Mouse (Mus musculus): Measurements from ENCODE around the gene Scnn1a.

Gene Scnn1a

DNA sequence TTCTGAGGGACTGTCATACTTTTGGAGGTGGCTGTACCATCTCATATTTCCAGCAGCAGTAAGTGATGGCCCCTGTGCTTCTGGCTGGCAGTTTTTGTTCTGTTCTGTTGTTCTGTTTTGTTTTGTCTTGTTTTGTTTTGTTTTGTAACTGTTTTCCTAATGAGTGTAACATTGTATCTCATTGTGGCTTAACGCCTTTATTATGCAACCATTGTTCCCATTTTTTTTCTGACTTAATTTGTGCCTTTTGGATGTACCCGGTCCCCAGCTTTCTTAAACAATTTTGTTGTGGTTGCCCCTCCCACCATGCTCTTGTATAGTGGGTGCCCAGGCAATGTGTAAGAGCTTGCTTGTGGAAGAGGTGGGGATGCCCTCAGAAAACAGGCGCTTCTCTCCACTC, 21.7 kb downstream of the Scnn1a start:
- DNase-seq (ENCODE audit: low spot score in 2 of 2): no peak

DNA sequence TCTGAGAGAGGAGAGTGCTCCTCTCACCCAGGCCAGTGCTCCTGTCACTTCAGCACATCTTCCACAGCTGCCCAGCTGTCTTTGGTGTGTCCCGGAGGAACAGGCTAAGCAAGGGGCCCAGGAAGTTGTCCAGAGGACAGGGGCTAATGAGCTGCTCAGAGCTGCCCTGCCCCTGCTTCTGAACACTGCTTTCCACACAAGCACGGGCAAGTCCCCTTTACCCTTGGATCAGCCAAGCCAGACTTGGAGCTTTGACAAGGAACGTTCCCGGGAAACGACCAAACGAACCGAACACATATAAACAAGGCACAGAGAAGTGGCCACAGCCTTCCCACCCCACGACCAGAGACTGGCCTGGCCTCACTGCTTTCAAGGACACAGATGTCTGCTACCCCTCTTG, 23.6 kb downstream of the Scnn1a start:
- DNase-seq (ENCODE audit: low spot score in 2 of 2): no peak

DNA sequence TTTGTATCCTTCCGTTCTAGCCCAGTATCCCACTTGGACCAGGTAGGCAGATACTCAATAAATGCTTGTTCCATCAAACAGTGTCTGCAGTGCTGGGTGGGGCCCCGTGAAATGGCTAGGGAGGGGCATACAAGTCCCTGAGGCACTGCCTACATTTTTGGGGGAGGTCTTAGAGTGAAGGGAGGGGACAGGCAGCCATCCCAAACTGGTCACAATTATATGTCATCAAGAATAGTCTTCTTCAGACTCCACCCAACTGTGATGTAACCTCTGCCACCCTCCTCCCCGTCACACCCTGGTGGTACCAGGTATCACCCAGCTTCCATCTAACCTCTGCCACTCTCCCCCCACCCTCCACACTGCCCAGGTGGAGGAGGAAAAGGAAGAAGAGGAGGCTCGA, 24.4 kb downstream of the Scnn1a start:
- DNase-seq (ENCODE audit: low spot score in 2 of 2): no peak

DNA sequence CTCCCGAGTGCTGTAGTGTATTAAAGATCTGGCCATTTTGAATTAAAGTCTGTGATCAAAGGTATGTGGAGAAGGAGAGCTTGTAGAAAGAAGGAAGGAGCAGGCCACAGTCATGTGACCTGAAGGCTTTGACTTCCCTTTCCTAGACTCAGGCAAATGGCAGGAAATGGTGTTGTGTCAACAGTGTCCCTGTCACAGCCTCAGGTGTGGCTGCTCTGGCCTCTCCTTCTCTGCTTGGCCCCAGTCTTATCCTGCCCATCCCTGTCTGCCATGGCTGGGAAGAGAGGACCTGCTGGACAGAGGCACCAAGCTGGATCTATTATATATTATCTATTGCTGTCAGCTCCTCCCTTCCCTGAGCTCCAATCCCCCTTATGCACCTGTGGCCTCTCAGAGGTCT, 25.2 kb downstream of the Scnn1a start:
- DNase-seq (ENCODE audit: low spot score in 2 of 2): no peak

DNA sequence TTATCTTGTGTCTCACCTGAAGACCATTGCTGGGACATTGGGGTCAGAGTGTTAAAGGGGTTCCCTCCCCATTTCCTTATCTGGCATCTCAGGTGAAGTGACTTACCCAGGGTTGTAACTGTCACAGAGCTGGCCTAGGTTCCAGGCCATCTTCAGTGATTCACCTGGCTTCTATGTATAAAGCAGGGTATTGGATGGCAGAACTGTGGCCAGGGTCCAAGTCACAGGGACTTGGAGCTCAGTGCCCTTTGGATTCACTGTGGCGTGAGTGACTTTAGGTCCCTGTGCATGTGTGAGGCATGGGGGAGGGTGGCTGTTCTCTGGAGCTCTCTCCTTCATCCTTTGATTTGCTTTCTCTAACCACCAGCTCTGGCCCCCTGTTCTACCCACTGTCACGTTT, 25.6 kb downstream of the Scnn1a start:
- DNase-seq (ENCODE audit: low spot score in 2 of 2): no peak

DNA sequence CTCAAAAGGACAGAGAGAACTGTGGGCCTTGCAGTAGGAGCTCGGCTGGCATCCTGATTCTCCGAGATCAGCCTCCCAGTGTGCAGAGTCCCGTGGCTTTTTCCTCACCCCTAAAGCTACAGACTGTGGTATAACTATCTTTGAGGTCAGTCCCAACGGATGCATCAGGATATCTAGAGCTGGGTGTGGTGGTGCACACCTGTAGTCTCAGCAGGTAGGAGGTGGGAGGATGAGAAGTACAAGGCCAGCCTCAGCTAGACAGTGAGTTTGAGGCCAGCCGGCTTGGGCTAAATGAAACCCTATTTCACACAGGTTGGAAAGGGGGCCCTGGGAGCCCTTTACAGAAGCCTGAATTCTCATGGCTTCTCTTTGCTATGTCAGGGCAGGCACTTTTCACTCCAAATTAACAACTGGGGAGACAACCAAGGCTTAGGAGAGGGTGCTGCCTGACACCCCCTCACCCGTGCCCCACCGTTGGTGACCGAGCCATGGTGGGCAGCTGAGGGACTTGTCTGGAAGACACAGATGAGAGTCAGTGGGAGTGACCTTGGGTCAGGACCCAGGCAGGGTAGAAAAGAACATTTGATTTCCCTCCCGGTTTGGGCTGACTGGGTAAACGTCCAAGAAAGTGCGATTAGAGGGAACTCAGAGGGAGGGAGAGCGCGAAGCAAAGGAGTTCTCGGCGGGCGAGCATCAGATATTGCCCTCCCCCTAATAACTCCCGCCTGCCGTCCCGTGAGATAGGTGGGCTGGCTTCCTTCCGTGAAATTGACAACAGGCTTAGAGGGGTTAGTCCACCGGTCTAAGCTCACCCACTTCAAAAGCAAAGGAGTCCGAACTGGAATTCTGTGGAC, 28.5 kb downstream of the Scnn1a start, which contains the start of gene Tnfrsf1a:
Gene Tnfrsf1a, plus strand, starts transcription at position 642 of the 854 bp plus-strand sequence.
- DNase-seq (ENCODE audit: low spot score in 2 of 2): no peak

DNA sequence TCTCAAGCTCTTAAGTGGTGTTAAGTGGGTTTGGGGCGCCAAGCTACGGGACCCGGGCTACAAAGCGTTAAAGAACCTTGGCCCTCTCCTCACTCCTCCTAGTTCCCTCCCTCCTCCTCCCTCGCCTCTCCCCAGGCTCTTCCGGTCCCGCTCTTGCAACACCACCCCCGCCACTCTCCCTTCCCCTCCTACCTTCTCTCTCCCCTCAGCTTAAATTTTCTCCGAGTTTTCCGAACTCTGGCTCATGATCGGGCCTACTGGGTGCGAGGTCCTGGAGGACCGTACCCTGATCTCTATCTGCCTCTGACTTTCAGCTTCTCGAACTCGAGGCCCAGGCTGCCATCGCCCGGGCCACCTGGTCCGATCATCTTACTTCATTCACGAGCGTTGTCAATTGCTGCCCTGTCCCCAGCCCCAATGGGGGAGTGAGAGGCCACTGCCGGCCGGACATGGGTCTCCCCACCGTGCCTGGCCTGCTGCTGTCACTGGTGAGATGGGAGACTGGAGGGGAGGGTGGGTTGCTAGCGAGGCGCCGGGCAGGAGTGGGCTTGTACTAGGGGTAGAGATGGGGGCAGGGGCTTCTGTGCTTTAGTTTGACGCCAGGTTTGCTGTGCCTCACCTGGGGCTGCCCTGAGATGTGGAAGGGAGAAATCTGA, 29.2 kb downstream of the Scnn1a start:
- DNase-seq (ENCODE audit: low spot score in 2 of 2): peak; percentile 58 to 69

DNA sequence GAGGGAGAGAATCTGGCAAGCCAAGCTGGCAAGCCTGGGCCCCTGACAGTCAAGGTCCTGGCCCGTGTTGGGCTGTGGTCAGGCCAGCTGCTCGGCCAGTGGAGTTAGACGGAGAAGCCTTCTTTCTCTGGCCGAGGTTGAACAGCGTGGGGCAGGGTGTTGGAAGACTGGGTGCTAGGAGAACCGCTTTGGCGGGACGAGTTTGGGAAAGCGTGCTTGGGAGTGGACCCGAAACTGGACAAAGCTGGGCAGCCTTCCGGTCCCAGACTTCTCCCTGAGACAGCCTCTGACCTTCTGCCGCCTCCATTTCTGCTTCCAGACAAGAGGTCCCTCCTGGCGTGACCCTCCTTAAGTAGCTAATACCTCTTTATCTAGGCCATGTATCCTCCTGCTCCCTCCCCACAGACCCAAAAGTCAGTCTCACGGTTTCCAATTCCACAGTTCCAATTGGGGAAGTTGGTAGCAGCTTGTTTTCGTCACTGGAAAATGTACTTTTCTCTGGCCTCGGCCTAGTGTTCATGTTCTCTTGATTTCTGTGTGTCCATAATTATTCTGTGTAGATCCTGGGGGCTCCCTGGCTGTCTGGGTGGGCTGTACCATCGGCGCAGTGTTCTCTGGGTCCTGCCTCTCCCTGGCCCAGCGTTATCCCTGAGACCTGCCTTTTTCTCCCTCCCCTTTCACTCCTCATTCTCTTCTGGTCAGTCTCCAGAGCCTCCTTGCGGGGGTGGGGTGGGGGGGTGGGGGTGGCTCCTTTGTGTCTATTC, 30.0 kb downstream of the Scnn1a start:
- no peak for DNase-seq (ENCODE audit: low spot score in 2 of 2)

DNA sequence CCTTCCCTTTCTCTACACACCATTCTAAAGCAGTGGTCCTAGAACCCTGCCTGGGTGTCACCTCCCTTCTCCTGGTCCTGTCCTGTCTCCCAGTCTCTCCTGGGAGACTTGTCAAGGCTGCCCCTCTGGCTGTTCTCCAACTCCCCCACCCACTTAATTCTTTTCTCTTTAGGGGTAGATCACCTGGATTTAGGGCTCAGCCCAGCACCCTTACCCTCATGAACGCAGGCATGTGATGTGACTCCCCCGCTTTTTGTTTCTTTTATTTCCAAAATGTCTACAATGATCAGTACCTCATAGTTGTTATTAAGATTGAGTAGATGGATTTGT, 30.5 kb downstream of the Scnn1a start:
- no peak for DNase-seq (ENCODE audit: low spot score in 2 of 2)

DNA sequence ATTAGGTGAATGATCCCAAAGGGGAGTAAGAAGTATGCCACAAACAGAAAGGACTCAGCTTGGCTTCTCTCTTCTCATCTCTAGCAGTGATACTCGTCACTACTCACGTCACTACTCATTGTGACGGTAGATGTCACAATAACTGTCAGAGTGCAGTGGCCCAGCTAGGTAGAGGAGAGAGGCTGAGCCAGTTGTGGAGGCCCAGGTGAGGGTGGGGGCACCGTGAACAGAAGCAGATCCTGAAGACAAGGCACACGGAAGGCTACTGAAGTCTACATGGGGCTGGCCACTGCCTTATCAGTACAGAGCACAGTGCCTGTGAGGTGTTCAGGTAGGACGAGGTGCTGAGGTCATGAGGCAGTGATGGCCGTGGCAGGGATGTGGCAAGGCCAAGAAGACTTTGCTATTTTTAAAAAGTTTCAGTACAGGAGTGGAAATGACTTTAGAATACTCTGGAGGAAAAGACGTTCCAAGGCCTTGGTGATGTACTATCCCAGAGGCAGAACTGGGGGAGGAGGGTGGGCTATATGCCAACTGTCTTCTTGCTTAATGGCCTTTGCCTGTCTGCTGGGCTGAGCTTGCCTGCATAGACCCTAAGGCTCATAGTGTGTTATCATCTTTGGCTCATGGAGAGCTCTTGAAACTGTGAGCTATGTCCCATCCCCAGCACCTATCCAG, 31.0 kb downstream of the Scnn1a start:
- DNase-seq (ENCODE audit: low spot score in 2 of 2): no peak

DNA sequence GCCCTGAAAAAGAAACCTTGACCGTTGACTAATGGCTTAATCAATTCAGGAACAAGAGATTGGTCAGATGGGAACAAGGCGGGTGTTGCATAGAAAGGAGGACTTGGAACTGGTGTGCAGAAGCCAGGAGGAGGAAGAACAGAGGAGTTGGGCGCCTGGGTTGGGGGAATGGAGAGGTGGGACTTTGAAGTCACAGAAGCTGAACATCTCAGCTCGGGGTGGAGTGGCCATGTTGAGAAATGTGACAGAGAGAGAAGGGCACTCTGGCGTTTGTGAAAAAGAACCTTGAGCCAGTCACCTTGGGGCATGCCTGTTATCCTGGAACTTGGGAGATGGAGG, 31.6 kb downstream of the Scnn1a start:
- no peak for DNase-seq (ENCODE audit: low spot score in 2 of 2)

DNA sequence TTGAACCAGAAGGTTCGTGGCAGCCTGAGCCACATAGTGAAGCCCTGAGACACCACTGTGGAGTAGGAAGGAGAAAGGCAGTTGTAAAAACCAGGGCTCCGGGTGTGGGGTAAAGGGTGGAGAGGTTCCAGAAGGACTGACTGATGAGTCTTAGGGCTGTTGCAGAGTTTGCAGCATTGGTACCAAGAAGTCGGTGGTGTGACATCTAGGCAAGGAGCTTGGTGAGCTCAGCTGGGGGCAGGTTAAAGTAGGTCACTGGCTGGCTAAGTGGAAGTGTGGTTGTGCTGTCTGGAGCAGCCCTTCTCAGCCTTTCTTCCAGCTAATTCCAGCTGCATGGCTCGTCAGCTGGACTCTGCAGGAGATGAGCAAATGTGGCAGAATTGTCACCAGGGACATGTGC, 32.4 kb downstream of the Scnn1a start:
- peak; percentile 49 to 51 for DNase-seq (ENCODE audit: low spot score in 2 of 2)

DNA sequence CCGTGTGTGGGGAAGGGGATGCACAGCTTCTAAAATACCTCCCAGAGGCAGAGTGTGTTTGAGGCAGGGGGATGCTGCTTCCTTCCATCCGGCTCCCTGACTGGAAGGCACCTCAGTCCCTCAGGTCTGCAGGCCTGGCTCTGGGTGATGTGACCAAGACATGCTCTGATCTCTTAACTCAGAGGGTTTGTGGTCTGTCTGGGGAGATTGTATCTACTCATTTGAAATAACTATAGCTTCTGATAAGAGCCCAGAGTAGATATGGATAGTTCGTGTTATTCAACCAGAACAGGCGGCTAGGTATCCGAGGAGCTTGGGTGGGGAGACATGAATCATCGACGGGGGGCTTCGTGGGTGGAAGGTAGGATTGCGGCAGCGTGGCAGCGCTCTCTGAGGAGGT, 32.8 kb downstream of the Scnn1a start:
- no peak for DNase-seq (ENCODE audit: low spot score in 2 of 2)

DNA sequence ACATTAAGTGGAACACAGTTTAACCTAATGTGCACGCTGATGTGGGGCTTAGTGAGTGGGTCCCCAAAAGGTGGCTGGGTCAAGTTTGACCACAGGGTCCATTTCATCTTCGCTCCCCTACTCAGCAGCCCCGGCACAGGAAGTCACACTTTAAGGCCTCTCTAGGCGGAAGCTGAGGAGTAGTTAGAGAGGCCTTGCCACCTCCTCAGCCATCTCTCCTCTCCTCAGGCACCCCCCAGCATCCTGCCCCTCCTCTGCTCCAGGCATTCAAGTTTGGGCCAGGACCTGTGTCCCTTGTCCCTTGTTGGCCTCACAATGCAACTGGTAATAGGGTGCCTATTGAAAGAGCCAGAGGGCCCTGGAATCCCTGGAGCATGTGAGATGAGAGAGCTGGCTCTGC, 33.2 kb downstream of the Scnn1a start:
- peak; percentile 64 to 69 for DNase-seq (ENCODE audit: low spot score in 2 of 2)

DNA sequence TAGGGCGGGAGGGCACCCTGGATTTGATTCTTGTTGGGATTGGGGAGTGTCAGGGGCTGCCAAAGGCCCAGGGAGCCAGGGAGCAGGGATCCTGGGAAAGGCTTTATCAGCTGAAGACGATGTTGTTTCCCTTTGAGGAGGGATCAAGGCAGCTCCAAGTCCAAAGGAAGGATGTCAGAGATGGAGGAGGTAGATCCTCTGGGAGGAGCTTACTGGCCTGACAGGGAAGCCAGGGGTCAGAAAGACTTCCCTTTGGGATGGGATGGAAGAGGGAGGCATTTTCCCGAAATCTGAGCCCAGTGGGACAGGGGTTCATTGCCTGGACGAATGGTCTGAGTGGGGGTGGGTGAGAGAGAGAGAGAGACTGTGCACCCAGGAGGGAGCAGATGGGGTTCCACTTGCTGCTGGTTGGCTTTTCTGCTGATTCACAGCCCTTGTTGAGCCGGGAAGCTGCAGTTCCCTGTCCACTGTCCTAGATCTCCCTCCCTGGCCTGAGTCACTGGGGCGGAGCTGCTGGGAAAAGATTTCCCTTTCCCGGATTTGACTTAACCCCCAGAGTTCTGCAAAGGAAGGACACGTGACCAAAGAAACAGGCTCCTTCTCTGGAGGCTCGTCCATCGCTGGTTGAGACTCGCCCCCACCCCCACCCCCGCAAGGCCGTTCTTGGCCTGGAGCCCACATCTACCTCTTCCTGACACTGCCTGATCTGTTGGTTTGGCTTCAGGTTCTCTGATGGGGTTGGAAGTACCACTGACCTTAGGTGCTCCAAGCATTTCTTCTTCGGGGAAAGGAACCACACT, 34.1 kb downstream of the Scnn1a start:
- peak in 1 of 2 experiments; percentile 33 for DNase-seq (ENCODE audit: low spot score in 2 of 2)

DNA sequence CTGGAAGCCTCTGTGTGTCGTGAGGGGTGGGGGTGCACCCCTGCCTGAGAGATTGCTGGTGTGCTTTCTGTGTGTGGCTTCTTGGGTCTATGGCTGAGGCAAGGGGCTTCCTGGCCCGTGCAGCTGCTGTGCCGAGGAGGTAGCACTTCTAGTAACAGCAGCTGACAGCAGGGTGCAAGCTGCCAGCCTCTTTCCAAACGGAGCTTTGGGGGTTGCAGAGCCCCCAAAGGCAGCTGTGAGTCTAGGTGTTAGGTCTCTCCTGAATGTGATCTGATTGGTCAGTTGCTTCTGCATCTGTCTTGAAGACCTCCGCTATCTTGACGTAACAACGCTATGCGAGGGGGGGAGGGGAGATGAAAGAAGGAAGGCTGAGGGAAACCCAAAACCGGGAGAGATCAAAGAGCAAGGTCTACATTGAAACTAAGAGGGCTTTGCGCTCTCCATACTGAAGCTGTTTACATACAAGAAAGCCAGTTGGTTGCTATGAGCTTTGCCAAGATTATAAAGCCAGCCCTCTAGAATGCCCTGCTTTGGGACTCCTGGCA, 34.8 kb downstream of the Scnn1a start:
- peak; percentile 83 to 89 for DNase-seq (ENCODE audit: low spot score in 2 of 2)

DNA sequence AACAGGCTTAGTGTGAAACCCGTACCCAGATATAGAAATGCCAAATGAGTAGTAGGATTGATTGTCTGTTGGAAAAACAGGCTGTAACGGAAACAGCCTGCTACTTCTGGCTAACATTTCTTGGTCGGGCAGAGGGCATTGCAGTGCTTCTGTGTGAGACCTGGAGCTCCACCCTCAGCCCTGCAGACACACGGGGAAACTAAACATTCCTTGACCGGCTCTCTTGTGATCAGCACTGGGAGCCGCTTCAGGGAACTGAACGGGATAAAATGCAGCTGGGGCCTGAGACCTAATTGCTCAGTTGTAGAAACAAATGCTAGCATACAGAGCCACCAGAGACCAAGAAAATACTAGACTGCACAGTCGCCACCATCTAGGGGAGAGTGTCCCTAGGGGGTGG, 35.8 kb downstream of the Scnn1a start:
- DNase-seq (ENCODE audit: low spot score in 2 of 2): no peak

DNA sequence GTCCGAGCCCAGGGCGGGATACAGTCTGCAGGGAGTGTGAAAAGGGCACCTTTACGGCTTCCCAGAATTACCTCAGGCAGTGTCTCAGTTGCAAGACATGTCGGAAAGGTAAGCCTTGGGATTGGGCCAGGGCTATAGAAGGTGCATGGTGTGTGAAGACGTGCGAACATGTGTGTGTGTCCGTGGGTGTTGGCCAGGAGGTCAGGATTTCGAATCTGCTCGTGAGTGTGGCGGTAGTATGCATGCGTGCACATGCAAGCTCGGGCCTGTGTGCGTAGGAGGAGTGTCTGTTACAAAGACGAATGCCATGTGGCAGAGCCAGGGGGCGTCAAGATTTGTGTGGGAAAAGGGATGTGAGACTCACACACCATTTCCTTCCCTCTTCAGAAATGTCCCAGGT, 36.9 kb downstream of the Scnn1a start:
- DNase-seq (ENCODE audit: low spot score in 2 of 2): no peak

DNA sequence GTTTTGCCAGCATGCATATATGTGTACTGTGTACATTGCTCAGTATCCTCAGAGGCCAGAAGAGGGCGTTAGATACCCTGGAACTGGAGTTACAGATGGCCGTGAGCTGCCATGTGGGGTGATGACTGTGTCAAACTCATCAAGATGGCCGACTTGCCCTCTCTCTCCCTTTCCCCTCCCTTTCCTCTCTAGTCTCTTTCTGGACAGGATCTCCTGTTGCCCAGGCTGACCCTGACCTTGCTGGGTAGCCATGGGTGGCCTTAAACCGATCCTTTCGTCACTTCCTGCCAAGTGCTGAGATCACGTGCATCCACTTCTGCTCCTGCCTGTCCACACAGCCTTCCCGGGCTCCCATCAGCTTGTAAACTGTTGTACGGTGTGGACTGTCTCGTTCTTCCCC, 39.5 kb downstream of the Scnn1a start:
- no peak for DNase-seq (ENCODE audit: low spot score in 2 of 2)

DNA sequence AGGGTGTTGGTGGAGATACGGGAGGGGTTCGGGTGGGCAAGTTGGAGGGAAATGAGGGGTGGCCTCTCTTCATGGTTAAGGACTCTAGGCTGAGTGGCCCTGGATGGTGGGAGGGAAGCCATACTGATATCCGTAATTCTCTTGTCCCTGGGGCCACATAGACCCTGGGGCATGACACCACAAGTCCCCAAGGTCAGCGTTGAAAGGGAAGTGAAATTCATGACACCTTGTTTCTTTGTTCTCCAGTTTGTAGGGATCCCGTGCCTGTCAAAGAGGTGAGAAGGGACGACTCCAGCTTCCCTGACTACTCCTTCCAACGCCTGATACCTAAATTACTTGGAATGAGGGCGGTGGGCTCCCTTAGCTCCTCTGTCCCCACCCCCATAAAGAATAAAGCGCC, 40.4 kb downstream of the Scnn1a start:
- no peak for DNase-seq (ENCODE audit: low spot score in 2 of 2)

All from thymus, postnatal 10 days (tissue).